Mouse (Mus musculus): ENCODE measurements around the gene Manbal. TPM values are rescaled to one million over a fixed set of nuclear protein-coding genes. Genes with fewer than 3 reads are reported as not detected.

Manbal gene
- polyA plus RNA-seq, 1 experiment from 2014 or later = 35.9 TPM

DNA sequence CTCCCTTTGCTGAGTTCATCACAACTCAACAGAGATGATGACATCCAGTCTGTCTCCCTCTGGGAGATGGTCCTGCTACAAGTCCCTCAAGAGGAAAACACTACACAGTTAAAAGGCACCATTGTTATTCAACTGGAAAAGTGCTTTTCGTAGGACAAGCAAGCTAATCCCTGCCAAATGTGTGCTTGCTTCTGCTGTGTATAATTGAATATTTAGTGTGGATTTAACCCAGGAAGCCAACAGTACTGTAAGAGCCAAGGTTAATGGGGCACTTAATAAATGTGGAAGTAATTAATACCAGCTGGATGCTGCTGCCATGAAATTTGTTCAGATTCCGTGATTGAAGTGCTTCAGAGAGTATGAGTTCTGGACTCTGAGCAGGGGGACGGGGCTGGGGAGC lies 13.3 kb upstream of the Manbal start:
- WGBS = 80% methylated on average over 3 of the region's 3 CpGs
- Histone ChIP-seq H3K9me3 (ENCODE audit: control insufficient read depth, low read length) (no peaks in the 10 kb centered on the region), H3K36me3 (ENCODE audit: control insufficient read depth, insufficient read depth, low read length) (no peaks in the 10 kb centered on the region), H3K9ac (ENCODE audit: low read length) (no peak overlapping the region), H3K27ac (ENCODE audit: low read depth, low read length) (no peak overlapping the region), H3K4me1 (ENCODE audit: control insufficient read depth, insufficient read depth, low read length) (peaks cover 5% of the 10 kb centered on the region), H3K4me3 (ENCODE audit: low read depth, low read length) (no peak overlapping the region), H3K27me3 (ENCODE audit: control insufficient read depth, insufficient read depth, low read length) (no peaks in the 10 kb centered on the region), H3K4me2 (no peak overlapping the region)
- DNase-seq (ENCODE audit: low spot score, missing footprints) = no peak
- no peak for ATAC-seq (ENCODE audit: low FRiP score)

- ATAC-seq (ENCODE audit: low FRiP score) (no peak), DNase-seq (ENCODE audit: low spot score, missing footprints) (no peak)
- no peaks in the 10 kb centered on the region for H3K27me3 ChIP-seq (ENCODE audit: control insufficient read depth, insufficient read depth, low read length)
- H3K9me3 ChIP-seq (ENCODE audit: control insufficient read depth, low read length) = no peaks in the 10 kb centered on the region
- no peaks in the 10 kb centered on the region for H3K4me1 ChIP-seq (ENCODE audit: control insufficient read depth, insufficient read depth, low read length)
- no peak overlapping the region for H3K9ac ChIP-seq (ENCODE audit: low read length)
- H3K36me3 ChIP-seq (ENCODE audit: control insufficient read depth, insufficient read depth, low read length) = no peaks in the 10 kb centered on the region
- 87% methylated on average over 5 of the region's 5 CpGs for WGBS
- no peak overlapping the region for H3K4me2 ChIP-seq
- H3K27ac ChIP-seq (ENCODE audit: low read depth, low read length) = no peak overlapping the region
- H3K4me3 ChIP-seq (ENCODE audit: low read depth, low read length) = no peak overlapping the region
These were observed 7.4 kb upstream of the Manbal start for GRCm38 (mm10) chr2:157360028-157360427.

- H3K4me3 ChIP-seq (ENCODE audit: low read depth, low read length) = no peak overlapping the region
- DNase-seq (ENCODE audit: low spot score, missing footprints) (no peak), ATAC-seq (ENCODE audit: low FRiP score) (no peak)
- 84% methylated on average over 3 of the region's 3 CpGs for WGBS
- H3K4me1 ChIP-seq (ENCODE audit: control insufficient read depth, insufficient read depth, low read length) = peaks cover under 1% of the 10 kb centered on the region
- H3K9ac ChIP-seq (ENCODE audit: low read length) = no peak overlapping the region
- no peaks in the 10 kb centered on the region for H3K36me3 ChIP-seq (ENCODE audit: control insufficient read depth, insufficient read depth, low read length)
- H3K27me3 ChIP-seq (ENCODE audit: control insufficient read depth, insufficient read depth, low read length) = no peaks in the 10 kb centered on the region
- no peak overlapping the region for H3K27ac ChIP-seq (ENCODE audit: low read depth, low read length)
- H3K4me2 ChIP-seq = no peak overlapping the region
- no peaks in the 10 kb centered on the region for H3K9me3 ChIP-seq (ENCODE audit: control insufficient read depth, low read length)
These were observed 4.4 kb upstream of the Manbal start for GRCm38 (mm10) chr2:157363031-157363430.

GRCm38 (mm10) chr2:157366762-157367161 lies 632 bp upstream of the Manbal start:
- H3K4me2 ChIP-seq = peak overlapping the region; percentile 75; the same call in 1 of the 2 replicates
- no peak overlapping the region for H3K4me3 ChIP-seq (ENCODE audit: low read depth, low read length)
- H3K9me3 ChIP-seq (ENCODE audit: control insufficient read depth, low read length) = no peaks in the 10 kb centered on the region
- ATAC-seq (ENCODE audit: low FRiP score) (0 out of 2 replicates have a peak, but pooled peaks have one; percentile 31), DNase-seq (ENCODE audit: low spot score, missing footprints) (no peak)
- H3K4me1 ChIP-seq (ENCODE audit: control insufficient read depth, insufficient read depth, low read length) = peaks cover 8% of the 10 kb centered on the region
- H3K9ac ChIP-seq (ENCODE audit: low read length) = no peak overlapping the region
- no peaks in the 10 kb centered on the region for H3K27me3 ChIP-seq (ENCODE audit: control insufficient read depth, insufficient read depth, low read length)
- WGBS = 85% methylated on average over 9 of the region's 9 CpGs
- H3K36me3 ChIP-seq (ENCODE audit: control insufficient read depth, insufficient read depth, low read length) = no peaks in the 10 kb centered on the region
- no peak overlapping the region for H3K27ac ChIP-seq (ENCODE audit: low read depth, low read length)

GRCm38 (mm10) chr2:157367991-157368390 lies 597 bp downstream of the Manbal start:
- no peaks in the 10 kb centered on the region for H3K9me3 ChIP-seq (ENCODE audit: control insufficient read depth, low read length)
- peak overlapping the region; percentile 74 for H3K4me3 ChIP-seq (ENCODE audit: low read depth, low read length)
- H3K27me3 ChIP-seq (ENCODE audit: control insufficient read depth, insufficient read depth, low read length) = no peaks in the 10 kb centered on the region
- peak overlapping the region; percentile 62 for H3K27ac ChIP-seq (ENCODE audit: low read depth, low read length)
- ATAC-seq (ENCODE audit: low FRiP score) (no peak), DNase-seq (ENCODE audit: low spot score, missing footprints) (peak; percentile 64)
- peaks cover 8% of the 10 kb centered on the region for H3K4me1 ChIP-seq (ENCODE audit: control insufficient read depth, insufficient read depth, low read length)
- H3K9ac ChIP-seq (ENCODE audit: low read length) = peak overlapping the region; percentile 91
- H3K4me2 ChIP-seq = peak overlapping the region; percentile 75
- no peaks in the 10 kb centered on the region for H3K36me3 ChIP-seq (ENCODE audit: control insufficient read depth, insufficient read depth, low read length)
- 13% methylated on average over 13 of the region's 13 CpGs for WGBS

DNA sequence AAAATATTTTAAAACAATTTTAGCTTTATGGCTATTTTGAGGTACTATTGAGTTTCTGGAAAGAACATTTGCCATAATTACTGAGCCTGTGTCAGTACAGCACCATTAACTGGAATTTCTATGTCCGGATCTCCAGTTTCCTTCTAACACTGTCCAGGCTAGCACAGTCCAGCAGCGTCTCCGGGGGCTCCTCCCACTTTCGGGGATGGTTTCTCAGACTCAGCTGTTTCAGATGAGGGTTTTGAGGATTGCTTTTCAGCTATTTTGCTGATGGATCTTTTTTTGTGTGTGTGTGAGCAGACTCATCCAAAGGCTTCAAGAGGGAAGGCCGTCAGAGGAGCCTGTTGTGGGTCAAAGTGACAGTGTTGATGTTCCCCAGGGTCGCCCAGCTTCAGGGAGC lies 4.3 kb downstream of the Manbal start:
- ATAC-seq (ENCODE audit: low FRiP score) = no peak
- 86% methylated on average over 6 of the region's 6 CpGs for WGBS

DNA sequence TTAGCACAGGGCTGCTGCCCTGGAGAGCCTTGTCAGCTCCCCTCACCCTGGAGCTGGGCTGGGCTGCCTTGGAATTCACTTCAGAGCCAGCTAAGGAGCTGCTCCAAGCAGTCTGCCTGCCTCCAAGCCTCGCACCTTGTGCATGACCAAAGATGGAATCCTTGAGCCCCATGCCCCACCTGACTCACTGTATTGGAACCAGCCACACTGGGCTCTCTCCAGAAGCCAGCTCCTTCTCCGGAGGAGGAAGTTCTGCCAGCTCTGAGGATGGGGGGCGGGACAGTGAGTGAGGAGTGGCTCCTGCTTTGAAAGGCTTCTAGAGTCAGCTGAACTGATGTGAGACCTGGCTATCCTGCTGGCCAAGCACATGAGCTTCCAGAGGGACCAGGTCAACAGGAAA lies 6.3 kb downstream of the Manbal start:
- 80% methylated on average over 3 of the region's 3 CpGs for WGBS
- DNase-seq (ENCODE audit: low spot score, missing footprints) (peak; percentile 17), ATAC-seq (ENCODE audit: low FRiP score) (no peak)
- no peaks in the 10 kb centered on the region for H3K9me3 ChIP-seq (ENCODE audit: control insufficient read depth, low read length)
- no peaks in the 10 kb centered on the region for H3K36me3 ChIP-seq (ENCODE audit: control insufficient read depth, insufficient read depth, low read length)
- no peaks in the 10 kb centered on the region for H3K27me3 ChIP-seq (ENCODE audit: control insufficient read depth, insufficient read depth, low read length)
- H3K4me3 ChIP-seq (ENCODE audit: low read depth, low read length) = no peak overlapping the region
- no peak overlapping the region for H3K9ac ChIP-seq (ENCODE audit: low read length)
- H3K27ac ChIP-seq (ENCODE audit: low read depth, low read length) = no peak overlapping the region
- H3K4me2 ChIP-seq = no peak overlapping the region
- peaks cover 20% of the 10 kb centered on the region for H3K4me1 ChIP-seq (ENCODE audit: control insufficient read depth, insufficient read depth, low read length)

More for the DNA sequence above, 4.3 kb downstream of the Manbal start:
- Histone ChIP-seq H3K9me3 (ENCODE audit: control insufficient read depth, low read length) (no peaks in the 10 kb centered on the region), H3K4me2 (no peak overlapping the region), H3K36me3 (ENCODE audit: control insufficient read depth, insufficient read depth, low read length) (no peaks in the 10 kb centered on the region), H3K4me3 (ENCODE audit: low read depth, low read length) (no peak overlapping the region), H3K4me1 (ENCODE audit: control insufficient read depth, insufficient read depth, low read length) (peaks cover 22% of the 10 kb centered on the region), H3K27me3 (ENCODE audit: control insufficient read depth, insufficient read depth, low read length) (no peaks in the 10 kb centered on the region), H3K27ac (ENCODE audit: low read depth, low read length) (no peak overlapping the region), H3K9ac (ENCODE audit: low read length) (no peak overlapping the region)
- DNase-seq (ENCODE audit: low spot score, missing footprints) = peak; percentile 67

DNA sequence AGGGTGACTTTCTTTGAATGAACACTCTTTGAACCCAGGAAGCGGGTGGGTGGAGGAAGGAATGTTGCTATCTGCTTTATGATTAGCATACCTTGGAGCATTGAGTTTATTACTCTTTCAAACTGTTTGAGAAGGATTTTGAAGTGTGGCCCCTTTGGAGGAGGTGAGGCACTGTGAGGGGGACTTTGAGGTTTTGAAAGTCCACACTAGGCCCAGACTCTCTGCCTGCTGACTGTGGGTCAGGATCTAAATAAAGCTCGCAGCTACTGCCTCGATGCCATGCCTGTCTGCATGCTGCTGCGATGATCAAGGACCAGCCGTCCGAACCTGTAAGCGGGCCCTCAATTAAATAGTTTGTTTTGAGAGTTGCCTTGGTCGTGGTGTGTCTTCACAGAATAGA lies 7.7 kb downstream of the Manbal start:
- ATAC-seq (ENCODE audit: low FRiP score) (no peak), DNase-seq (ENCODE audit: low spot score, missing footprints) (peak; percentile 51)
- H3K9me3 ChIP-seq (ENCODE audit: control insufficient read depth, low read length) = no peaks in the 10 kb centered on the region
- H3K9ac ChIP-seq (ENCODE audit: low read length) = no peak overlapping the region
- no peak overlapping the region for H3K27ac ChIP-seq (ENCODE audit: low read depth, low read length)
- 60% methylated on average over 7 of the region's 8 CpGs for WGBS
- H3K36me3 ChIP-seq (ENCODE audit: control insufficient read depth, insufficient read depth, low read length) = no peaks in the 10 kb centered on the region
- no peak overlapping the region for H3K4me2 ChIP-seq
- no peak overlapping the region for H3K4me3 ChIP-seq (ENCODE audit: low read depth, low read length)
- H3K27me3 ChIP-seq (ENCODE audit: control insufficient read depth, insufficient read depth, low read length) = no peaks in the 10 kb centered on the region
- peaks cover 19% of the 10 kb centered on the region for H3K4me1 ChIP-seq (ENCODE audit: control insufficient read depth, insufficient read depth, low read length)

DNA sequence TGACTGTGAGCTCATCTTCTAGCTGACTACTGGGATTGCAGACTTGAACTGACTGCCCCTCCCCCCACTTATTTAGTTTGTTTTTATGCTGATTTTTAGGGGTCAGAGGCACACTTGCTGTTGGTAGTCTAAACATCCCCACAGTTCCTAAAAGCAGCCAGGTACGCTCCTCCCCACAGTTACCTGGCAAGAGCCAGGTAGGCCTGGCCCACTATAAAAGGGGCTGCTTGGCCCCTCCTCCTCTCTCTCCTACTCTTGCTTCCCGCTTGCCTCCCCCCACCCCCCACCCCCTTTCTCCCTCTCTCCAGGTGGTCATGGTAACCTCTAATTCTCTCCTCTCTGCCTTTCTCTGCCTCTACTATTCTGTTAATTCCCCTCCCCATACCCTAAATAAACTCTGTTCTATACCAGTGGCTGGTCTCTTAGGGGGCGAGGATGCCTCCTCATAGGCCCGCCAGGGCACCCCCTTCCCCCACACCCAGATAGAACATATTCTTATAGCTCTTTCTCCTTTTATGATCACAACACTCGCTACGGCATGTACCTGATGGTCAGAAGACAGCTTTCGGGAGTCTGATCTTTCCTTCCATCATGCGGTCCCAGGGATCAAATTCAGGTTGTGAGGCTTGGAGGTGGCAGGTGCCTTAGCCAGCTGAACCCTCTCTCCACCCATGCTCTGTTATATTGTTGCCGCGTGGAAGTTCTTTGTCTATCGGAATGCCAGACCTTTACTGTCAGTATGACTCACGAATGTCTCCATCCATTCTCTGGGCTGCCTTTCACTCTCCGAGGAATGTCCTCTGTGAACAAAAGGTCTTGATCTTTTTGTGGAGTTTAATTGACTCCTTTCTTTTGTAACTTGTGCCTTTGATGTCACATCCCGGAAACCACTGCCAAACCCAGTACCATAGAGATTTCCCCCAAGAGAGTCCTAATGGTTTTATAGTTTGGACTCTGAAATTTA lies 8.7 kb downstream of the Manbal start:
- 10% methylated on average over 14 of the region's 14 CpGs for WGBS
- H3K36me3 ChIP-seq (ENCODE audit: control insufficient read depth, insufficient read depth, low read length) = no peaks in the 10 kb centered on the region
- H3K9me3 ChIP-seq (ENCODE audit: control insufficient read depth, low read length) = no peaks in the 10 kb centered on the region
- H3K27me3 ChIP-seq (ENCODE audit: control insufficient read depth, insufficient read depth, low read length) = no peaks in the 10 kb centered on the region
- peak; percentile 87 for DNase-seq (ENCODE audit: low spot score, missing footprints)
- peak overlapping the region; percentile 44 for H3K9ac ChIP-seq (ENCODE audit: low read length)
- peak overlapping the region; percentile 19; the same call in 1 of the 2 replicates for H3K4me2 ChIP-seq
- H3K4me1 ChIP-seq (ENCODE audit: control insufficient read depth, insufficient read depth, low read length) = peaks cover 19% of the 10 kb centered on the region
- ATAC-seq (ENCODE audit: low FRiP score) = 0 out of 2 replicates have a peak, but pooled peaks have one; percentile 46
- no peak overlapping the region for H3K4me3 ChIP-seq (ENCODE audit: low read depth, low read length)
- H3K27ac ChIP-seq (ENCODE audit: low read depth, low read length) = no peak overlapping the region

Data from midbrain, embryonic 11.5 days (tissue).